Mouse (Mus musculus): ENCODE data around the gene Prdm4.
A peak's percentile ranks its signal among the peaks of the same experiment; 100 is the strongest.

Gene Prdm4

DNA sequence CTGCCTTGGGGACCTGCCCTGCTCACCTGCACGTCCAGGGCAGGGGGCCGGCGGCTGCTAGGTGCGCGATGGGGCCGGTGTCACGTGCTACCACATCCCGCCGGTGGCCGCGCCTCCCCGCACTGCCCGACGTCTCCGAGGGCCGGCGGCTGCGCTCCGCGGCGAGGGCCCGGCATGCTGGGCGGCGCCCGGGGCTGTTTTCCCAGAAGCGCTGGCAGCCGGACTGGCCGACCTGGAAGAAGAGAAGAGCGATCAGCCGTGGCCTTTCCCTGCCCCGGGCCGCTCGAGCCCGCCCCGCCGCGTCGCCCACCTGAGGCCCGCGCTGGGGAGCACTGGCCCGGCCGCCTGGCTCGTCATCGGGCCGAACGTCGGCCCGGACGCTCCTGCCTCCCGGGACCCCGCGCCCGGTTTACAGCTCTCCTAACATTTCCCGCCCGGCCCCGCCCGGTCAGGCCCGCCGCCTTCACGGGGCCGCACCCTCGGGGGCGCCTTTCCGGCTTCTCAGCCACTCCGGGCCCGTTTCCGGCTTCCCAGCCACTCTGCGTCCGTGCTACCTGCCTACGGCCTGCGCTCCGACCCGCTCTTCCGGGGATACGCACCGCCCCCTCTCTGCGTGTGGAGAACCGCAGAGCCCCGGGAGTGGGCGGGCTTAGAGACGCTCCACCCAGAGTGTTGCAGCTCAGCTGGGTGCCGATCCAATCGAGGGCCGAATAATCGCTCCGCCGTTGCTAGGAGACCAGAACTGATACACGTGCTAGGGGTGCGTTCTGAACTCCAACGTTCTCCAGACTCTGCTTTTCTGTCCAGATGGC is at the start of gene Prdm4:
Prdm4 (minus strand) TSS at position 645 of the 812 bp plus-strand sequence.
- peak; percentile 99 for DNase-seq

DNA sequence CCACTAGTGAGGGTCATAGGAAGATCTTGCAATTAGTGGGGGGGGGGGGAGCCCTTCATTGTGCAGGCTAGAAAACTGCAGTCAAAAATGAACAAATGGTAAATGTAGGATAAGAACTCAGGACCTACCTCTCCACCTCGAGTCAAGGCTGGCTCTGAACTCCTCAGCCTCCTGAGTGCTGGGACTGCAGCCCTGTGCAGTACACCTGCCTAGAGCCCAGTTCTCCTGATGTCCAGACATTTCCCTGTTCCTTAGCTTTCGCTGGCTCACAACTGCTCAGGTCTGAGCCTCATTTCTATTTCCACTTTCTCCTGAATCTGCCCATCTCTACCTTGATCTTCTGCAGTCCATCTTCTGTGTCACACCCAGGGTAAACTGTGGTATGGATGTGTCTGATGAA is 49.5 kb upstream of the Prdm4 start:
- DNase-seq = no peak

DNA sequence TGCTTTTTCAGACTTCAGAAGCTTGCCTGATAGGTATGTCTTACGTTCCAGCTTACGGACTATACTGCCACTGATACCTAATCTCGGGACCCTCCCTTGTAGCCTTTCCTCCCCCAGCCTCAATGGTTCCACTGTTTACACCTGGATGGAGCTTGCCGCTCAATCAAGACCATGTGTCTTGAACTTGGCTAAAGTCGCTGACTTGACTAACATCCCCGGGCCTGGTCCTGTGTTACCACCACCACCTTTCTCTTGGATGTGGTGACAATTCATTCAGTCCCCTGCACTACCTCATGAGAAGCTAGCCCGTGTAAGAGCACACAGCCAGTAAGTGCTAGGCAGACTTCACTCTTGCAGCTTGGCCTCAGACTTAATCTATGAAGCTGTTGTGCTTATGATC is 47.4 kb upstream of the Prdm4 start:
- no peak for DNase-seq

DNA sequence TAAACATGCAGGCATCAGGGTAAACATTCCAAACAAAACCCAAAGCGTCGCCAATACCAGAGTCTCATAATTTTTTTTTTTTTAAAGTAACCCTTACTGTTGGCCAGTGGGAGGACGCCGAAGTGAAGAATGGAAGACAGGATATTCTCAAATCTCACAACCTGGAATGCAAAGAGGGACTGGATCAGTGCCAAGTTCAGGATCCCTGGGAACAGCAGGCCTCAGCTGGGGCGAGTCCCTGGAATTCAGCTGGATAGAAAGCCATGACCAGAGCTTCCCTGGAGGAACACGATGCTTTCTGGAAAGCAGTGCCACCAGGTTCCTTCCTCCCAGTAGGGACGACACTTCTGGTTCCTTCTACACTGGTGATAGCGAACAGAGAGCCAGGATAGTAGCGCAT is 46.0 kb upstream of the Prdm4 start:
- no peak for DNase-seq

DNA sequence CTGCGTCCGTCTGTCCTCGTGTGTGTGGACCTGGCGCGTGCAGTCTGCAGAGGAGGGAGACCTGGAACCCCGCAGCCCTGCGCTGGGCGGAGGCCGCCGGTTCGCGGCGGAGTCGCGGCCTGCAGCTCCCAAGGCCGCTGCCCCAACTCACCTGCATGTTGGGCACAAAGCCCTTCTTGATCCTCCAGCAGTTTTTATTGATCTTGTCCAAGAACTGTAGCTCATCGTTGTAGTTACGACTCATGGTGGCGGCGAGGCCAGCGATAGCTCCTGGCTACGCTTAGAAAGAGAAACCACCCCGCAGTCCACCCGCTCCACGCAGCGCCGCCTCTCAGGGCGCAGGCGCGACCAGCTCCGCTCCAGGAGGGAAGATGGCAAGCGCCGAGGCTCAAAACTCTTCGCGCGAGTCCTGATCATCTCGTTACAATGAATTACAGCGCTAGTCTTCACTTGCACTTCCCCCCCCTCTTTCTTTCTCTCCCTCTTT is 40.6 kb upstream of the Prdm4 start, which contains the start of gene Rtcb:
Rtcb (minus strand) TSS at position 360 of the 487 bp plus-strand sequence.
- peak; percentile 94 for DNase-seq

DNA sequence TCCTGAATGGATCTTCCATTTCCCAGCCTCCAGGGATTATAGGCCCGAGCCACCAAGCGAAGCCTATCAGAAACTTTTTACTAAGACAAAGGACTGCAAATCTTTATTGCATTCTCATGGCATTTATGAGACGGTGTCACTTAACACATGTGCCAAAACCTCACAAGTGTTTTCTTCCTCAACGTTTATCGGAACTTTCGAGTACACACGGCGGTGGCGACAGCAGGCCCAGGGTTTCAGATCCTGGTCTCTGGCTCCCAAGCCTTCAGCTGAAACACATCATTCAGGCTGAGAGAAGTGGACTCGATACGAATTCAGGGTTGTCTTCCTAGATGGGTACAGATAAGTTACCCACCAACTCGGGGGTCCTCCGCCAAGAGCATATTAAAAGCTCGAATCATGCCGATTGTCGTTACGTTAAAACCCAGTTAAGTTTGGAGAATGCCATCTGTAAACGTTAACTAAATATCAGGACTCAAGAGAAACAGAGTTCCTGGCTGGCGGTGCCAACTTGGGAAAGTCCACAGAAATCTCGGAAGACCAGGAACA is 40.0 kb upstream of the Prdm4 start:
- DNase-seq = no peak

DNA sequence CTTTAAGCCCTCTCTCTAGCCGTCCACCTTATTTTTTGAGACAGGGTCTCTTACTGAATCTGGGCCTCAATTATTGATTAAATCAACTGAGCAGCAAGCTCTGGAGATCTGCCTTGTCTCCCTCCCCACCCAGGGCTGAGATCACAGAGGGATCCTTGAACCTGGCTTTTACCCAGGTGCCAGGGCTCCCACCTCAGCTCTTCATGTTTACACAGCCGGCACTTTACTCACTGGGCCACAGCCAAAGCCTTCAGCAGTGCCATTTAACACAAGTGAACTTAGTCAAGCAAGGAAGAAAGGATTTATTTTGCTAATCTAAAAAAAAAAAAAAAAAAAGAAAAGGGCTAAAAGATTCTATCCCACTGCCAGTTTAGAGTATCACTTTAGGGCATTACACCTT is 37.5 kb upstream of the Prdm4 start:
- no peak for DNase-seq

DNA sequence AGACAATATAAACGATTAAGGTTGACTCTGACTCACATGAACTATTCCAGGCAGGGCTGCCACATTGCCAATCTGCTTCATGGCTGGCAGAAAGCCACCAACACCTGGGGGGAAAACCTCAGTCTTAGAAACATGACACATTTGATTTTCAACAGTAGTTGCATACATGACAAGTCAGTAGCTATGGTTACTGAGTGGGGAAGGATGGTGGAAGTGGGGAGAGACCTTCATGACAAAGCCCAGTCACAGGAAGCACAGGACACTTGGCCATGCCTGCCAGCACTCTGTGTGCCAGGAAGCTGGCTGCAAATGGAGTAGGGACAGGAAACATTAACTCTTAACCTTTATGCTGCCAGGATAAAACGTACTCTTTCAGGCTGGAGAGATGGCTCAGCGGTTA is 36.5 kb upstream of the Prdm4 start:
- no peak for DNase-seq

DNA sequence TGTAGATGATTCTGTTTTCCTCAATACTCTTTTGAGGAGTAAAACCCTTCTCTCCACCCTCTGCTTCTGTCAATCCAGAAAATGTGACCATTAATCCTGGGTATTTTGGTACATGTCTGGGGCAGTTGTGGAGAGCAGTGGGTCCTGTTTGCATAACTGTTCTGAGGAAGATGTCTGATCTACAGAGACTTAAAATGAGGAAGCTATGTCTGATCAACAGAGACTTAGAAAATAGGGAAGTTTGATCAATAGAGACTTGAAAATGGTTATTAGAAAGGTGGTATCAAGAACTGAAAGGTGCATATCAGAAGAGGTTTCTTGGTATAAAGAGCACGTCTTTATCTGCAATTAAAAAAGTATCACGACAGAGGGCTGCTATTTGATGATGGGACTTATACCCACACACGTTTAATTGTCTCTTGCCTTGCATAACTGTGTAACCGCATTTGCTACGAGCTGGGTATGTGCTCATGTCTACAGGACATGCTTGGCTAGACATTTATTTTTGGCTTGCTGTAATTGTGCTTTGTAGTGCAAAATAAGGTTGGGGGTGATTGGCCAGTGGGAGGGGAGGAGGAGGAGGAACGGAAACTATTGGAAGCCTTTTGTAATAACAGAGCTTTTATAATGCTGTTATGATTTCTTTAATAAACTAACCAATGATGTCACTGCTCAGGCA is 35.0 kb upstream of the Prdm4 start:
- peak; percentile 29 for DNase-seq

DNA sequence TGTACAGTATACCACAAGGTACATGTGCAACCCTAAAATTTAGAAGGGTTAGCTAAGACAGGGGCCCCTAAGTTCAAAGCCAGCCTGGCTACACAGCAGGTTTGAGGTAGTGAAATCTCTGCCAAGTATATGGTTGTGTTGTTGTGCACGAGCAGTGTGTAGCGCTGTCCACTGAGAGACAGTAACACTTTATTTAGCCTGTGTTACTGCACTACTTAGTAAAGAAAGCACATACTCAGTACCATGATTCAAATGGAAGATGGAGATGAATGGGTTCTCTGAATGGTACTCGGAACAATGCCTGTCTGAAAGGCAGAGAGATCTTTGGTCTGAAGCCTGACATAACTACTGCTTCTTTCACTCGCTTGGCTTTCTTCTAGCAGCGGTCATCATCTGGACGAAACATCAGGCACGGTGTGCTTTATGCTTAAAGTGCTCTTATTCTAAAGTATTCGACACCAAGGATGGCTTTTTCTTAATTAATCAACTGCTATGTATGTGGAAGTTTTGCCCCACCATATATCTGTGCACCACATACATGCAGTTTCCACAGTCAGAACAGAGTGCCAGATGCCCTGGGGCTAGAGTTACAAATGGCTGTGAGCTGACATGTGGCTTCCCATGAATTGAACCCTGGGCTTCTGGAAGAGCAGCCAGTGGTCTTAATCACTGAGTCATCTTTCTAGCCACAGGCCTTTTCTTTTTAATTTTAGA is 31.7 kb upstream of the Prdm4 start:
- DNase-seq = no peak

DNA sequence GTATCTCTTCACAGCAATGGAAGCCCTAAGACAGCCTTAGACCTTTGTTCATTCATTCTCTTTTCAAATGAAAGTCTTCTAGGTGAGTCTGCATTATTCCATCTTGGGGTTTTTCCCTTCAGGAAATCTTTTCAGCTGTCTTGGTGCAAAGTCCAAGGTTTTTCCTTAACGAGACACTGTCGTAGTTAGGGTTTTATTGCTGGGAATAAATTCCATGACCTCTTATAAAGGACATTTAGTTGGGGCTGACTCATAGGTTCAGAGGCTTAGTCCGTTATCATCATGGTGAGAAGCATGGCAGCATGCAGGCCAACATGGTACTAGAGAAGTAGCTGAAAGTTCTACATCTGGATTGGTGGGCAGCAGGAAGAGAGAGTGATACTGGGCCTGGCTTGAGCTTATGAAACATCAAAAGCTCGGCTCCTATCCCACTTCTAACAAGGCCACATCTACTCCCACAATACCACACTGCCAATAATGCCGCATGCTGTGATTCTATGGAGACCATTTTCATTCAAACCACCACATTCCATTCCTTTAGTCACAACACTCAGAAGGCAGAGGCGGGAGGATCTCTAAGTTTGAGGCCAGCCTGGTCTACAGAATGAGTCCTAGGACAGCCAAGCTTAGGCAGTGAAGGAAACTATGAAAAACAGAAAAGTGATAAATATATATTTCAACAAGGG is 19.5 kb upstream of the Prdm4 start:
- no peak for DNase-seq

DNA sequence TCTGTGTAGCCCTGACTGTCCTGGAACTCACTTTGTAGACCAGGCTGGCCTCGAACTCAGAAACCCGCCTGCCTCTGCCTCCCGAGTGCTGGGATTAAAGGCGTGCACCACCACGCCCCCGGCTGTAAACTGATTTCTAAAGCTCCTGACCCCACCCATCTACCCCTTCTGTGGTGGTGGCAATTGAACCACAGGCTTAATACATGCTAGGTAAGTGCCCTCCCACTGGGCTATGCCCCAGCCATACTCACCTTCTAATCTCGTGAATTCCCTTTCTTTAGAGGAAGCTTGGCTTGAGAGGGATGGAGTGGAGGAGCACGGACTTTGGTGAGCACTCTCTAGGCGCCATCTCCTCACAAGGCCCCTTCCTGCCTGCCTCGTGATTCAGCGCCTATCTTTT is 13.0 kb upstream of the Prdm4 start:
- DNase-seq = no peak

DNA sequence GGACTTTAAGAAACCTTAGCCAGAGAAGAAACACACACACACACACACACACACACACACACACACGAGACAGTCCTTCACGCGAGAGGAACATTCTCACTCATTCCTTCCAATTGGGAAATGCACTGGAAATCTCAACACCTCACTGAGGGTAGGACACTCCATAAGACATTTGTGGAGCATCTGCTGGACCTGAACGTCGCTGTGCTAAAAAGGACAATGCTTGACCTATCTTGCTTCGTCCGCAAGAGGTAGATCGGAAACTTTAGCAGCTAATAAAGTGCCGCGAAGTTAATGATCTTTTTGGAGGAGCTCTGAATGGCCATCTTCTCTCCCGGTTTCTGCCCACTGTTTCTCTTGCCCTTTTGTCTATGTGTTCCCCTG is 12.3 kb upstream of the Prdm4 start:
- no peak for DNase-seq

DNA sequence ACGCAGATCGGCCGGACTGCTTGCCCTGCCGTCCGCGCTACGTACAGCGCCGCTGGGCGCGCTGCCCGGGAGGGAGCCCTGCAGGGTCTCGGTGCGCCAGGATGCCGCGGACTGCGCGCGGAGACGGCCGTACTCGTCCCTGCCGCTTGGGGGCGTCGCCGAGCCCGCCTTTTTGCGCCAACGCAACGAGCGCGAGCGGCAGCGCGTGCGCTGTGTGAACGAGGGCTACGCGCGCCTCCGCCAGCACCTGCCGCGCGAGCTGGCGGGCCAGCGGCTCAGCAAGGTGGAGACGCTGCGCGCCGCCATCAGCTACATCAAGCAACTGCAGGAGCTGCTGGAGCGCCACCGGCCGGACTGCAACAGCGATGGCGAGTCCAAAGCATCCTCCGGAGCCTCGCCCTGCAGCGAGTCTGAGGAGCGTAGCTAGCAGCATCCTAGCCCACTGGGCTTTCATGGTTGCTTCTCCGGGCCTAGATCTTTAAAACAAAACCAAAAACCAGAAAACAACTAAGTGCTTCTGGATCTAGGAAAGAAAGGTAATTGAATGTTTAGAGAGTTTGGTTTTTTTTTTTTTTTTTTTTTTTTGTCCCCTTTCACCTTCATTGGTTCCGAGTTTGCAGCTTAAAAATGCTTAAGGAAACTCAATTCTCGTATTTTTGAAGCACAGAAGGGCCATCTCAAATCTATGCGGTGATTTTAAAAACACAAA is 11.7 kb upstream of the Prdm4 start:
- DNase-seq = peak; percentile 73

DNA sequence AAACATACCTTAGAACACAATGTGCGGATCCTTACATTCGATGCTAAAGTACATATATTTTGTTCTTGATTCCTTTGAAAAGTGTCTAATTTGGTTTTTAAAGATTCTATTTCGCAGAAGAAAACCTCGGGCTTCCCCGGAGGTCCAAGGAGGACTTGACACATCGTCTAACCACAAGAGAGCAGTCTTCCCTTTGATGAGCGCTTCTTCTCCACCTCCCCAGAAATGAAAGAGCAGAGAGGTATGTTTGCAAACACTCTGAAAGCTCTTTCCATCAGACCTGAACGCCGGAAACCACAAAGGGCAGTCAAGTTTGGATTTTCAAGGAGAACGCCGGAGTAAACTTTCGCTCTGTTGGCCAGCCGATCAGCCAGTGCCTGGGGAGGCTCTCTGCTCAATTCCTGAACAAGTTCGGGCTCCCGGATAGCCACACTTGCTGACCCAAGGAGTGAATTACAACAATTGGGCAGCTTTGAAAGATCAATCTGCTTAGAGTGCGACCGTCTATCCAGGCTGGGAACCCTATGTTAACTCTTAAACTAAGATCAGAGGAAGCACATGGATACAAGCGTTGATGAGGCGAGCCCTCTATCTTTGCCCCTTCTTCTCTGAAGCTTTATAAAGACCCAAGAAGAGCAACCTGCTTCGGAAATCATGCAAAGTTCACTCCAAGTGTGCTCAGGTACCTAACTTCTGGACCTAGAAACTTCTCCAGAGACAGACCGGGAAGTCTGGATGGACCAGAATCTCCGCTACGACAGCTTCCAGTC is 10.9 kb upstream of the Prdm4 start, which contains the start of gene Ascl4:
Ascl4 (plus strand) TSS at position 6 of the 770 bp plus-strand sequence.
- DNase-seq = no peak

DNA sequence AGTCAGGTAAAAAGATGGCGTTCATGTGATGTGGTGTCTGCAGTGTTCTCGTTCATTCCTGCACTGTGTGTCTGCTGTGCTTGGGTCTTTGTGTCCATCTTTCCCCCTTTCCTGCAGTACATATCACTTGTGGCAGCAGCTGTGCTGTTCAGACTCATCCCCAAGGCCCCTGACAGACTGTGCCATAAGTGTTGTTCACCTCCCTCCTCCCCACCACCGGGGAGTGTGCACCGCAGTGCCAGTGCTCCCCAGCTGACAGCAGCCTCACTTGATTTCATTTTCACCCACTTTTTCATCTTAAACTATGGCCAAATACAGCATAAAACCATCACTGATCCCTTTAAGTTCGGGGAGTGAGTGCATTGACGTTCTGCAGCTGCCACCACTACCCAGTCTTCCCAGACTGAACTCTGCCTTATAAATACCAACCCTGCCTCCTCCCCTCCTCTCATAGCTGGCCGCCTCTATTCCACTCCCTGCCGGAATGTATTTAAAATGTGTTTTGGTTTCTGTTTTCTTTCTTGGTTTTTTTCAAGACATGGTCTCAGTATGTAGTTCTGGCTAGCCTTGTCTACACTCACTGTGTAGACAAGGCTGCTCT is 37.0 kb downstream of the Prdm4 start:
- DNase-seq = no peak

DNA sequence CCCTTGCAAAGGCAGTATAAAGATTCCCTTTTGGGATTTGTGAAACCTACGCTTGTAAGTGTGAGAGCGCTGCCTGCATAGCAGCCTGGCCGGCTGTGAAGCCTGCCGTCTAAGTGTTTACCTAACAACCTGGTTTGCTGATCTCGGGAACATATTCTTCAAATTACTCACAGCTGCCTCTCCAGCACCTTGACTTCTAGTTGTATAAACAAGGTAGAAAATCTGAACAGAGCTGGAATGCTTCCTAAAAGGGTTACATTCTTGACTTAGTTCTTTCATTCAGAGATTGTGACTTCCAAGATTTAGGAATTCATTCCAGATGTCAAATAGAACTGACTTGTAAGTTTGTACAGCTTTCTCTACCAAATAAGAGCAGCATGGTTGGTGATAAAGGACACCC is 41.1 kb downstream of the Prdm4 start:
- no peak for DNase-seq

DNA sequence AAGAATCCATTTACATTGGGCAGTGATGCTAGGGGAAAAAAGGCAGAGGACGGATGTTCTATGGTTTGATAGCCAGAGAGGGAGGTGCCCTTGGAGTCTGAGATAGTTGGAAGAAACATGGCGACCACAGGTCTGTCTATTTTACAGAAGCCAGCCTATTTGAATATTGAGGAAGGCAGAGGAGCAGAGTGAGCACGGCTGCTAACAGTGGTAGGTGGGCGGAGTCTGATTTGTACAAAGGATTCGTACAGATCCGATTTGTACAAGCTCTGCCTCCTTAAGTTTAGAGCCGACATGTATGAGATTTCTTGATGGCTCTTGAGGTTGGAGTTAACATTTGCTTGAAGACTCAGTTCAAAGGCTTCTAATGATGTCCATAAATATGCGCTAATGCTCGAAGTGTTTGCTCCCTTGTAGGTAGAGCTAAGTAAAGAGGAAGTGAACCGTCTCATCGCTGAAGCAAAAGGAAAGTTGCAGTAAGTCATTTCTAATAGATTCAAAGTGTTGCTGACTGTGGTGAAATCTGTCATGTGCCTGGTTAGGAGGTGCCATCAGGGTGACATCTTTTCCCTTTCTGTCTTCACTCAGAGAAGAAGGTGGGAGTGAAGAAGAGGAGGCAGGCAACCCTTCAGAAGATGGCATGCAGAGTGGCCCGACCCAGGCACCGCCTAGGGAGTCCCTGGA is 42.9 kb downstream of the Prdm4 start:
- DNase-seq = no peak

DNA sequence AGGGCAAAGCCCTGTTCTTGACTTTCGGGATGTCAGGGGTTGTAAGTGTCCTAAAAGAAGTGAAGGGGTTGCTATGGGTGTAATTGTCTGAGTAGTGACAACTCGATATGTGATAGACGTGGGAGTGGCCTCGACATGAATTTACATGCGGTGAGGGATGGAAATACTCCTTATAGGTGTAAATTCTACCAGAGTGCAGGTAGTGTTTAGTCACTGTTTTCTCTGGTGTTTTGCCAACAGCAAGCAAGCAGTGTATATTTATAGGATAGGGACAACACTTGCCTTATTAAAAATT is 44.5 kb downstream of the Prdm4 start:
- no peak for DNase-seq
